Mouse (Mus musculus) cerebellum, adult 18-20 months (tissue): Measurements from ENCODE around the gene Sh3pxd2b.

Experiments used
- DNase-seq, 2 experiments: peaks; one replicate each; pipeline ENCODE4 v3.0.0; 2021

Gene Sh3pxd2b

GRCm38 (mm10) chr11:32347607-32348432, at the start of gene Sh3pxd2b:
Gene Sh3pxd2b, plus strand, starts transcription at chr11:32347820.
- peak; percentile 33 to 61 for DNase-seq

GRCm38 (mm10) chr11:32297866-32298531, 49.6 kb upstream of the Sh3pxd2b start:
- no peak for DNase-seq

- no peak for DNase-seq
Measured at GRCm38 (mm10) chr11:32298532-32298918, 49.1 kb upstream of the Sh3pxd2b start.

GRCm38 (mm10) chr11:32299865-32300264, 47.8 kb upstream of the Sh3pxd2b start, which contains the start of gene Hbq1a:
Gene Hbq1a, plus strand, starts transcription at chr11:32300069.
- peak; percentile 65 to 76 for DNase-seq

DNA sequence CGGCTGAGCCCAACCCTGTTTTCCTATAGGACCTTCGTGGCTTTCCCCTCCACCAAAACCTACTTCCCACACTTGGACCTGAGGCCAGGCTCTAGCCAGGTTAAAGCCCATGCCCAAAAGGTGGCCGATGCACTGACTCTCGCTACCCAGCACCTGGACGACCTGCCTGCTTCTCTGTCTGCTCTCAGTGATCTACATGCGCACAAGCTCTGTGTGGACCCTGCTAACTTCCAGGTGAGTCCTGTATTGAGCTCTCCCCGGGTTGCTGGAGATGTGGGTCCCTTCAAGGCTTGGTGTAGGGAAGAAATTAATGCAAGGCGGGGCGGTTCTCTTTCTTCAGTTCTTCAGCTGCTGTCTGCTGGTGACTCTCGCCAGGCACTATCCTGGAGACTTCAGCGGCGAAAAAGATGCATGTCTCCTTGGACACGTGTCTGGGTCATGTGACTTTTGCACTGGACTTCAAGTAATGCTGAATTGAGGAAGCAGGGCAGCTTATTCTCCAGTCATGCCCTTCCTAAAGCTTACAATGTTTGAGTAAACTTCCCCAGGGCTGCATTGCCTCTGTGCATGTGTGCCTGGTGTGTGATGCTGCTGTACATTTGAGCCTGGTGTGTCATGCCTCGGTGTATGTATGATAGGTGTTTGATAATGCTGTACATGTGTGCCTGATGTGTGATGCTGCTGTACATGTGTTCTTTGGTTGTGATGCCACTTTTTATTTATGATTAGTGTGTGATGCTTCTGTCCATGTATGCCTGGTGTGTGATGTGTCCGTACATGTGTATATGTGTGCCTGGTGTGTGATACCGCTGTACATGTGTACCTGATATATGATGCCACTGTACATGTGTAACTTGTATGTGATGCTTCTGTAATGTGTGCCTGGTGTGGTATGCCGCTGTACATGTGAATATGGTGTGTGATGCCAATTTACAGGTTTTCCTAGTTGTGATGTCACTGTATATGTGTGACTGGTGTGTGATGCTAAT, 47.0 kb upstream of the Sh3pxd2b start:
- DNase-seq: no peak

DNA sequence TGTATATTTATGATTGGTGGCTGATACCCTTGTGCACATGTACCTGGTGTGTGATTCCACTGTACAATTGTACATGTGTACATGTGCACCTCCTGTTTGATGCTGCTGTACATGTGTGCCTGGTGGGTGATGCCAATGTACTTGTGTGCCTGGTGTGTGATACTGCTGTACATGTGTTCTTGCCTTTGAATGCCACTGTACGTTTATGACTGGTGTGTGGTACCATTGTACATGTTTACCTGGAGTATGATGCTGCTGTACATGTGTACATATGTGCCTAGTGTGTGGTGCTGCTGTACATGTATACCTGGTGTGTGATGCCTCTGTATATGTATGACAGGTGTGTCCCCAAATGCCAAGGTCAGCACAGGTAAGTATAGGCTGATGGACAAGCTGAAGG, 46.1 kb upstream of the Sh3pxd2b start:
- no peak for DNase-seq

DNA sequence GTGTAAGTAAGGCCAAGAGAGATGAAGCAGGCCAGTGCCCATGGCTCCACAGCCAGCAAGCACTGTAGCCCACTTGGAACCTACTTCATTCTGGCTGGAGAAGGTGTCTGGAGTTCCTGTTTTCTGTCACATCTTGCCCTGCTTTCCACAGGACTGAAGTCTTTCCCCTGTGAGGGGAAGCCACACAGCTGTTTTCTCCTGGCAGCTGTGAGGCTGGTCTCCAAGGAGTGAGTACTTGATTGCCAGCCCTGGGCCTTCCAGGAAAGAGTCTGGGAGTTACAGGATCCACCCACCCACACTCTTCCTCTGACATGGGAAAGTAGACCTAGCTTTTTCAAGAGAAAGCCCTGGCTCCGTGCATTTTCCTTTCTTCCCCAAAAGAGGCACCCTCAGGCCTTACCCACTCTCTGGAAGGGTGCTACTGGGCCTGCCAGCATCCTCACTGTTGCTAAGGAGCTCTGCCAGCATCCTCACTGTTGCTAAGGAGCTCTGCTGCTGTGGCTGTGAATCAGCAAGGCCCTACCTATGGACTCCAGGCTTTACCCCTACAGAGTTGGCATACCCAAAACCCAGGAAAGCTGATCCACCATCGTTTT, 44.7 kb upstream of the Sh3pxd2b start:
- no peak for DNase-seq

DNA sequence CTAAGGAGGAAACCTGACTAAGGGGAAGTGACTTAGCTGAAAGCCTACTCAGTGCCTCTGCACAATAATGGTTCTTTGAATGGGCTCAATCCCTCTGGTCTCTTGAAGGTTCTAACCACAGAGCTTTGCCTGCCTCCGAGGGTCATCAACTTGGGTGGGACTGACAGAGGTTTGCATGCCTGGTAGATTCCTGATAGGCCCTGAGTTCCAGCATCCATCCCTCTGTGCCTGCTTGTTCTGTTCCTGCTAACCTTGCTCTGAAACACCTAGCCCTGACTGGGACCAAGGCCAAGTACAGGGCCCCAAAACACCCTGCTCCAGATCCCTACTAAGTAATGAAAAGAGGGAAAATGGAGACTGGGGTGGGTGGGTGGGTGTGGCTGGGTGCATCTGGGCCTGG, 44.2 kb upstream of the Sh3pxd2b start:
- no peak for DNase-seq

GRCm38 (mm10) chr11:32307006-32307405, 40.6 kb upstream of the Sh3pxd2b start:
- no peak for DNase-seq

DNA sequence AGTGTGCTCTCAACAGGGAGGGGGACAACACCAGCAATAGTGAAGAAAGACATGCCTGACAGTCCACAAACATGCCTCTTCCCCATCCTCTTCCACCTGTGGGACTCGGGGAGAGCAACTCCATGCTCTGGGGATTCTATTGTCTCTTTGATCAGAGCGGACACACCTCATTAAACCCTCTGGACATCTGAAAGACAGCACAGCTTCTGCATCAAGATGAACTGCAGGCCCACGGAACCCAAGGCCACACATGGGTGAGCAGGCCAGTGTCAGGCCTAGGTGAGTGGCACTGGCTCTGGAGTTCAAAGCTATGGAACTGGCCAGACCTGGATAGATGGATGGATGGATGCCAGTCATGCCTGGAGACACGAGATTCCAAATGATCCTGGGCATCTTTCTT, 38.2 kb upstream of the Sh3pxd2b start:
- no peak for DNase-seq

- no peak for DNase-seq
Measured at GRCm38 (mm10) chr11:32309928-32310327, 37.7 kb upstream of the Sh3pxd2b start.

- DNase-seq: no peak
Measured at GRCm38 (mm10) chr11:32316009-32316408, 31.6 kb upstream of the Sh3pxd2b start.

DNA sequence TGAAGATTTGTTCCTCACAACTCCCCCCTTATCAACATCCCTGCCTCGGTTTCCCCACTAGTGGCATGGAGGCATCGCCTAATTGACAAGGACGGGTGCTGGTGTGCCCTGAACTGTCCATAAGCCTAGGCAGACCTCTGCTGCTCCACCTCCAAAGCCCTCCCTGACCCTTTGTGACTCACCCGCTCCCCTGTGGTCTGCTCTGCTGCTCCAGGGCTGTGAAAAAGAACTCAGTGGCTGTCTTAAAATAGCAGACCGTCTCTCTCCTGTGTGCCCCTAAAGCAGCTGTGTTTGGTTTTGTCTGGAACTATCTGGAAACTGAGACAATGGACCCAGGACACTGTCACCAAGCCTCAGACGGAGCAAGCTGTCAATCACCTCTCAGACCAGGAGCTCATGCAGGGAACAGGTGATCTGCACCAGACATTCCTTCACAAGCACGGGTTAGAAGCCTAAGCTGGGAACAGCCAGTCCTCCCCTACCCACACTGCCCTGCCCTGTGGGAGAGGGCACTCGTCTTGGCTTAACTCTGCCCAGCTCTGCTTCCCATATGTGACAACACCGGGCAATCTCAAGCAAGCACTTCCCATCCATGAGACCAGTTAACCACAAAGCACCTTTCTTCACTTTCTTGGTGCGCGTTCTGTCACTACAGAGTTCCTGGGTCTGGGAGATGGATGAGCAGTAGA, 27.0 kb upstream of the Sh3pxd2b start:
- DNase-seq: no peak

- peak; percentile 35 to 61 for DNase-seq
Measured at GRCm38 (mm10) chr11:32321196-32321565, 26.4 kb upstream of the Sh3pxd2b start.

DNA sequence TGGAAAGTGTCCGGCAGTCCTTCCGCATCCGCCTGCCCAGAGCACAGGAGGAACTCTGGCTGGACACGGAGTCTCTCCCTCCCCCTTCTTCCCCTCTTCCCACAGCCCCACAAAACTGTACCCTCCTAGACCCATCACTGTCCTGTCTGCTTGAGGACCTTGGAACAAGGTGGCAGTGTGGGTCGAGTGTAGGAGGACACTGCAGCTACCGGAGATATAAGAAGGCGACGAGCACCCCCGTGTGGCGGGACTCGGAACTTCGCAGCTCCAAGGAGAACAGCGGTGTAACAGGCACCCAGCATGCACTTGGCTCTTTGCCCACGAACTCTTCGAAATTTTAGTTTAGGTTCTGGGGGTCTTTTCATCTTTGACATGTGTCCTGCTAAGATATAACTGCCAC, 23.0 kb upstream of the Sh3pxd2b start:
- DNase-seq: peak; percentile 78 to 88

- DNase-seq: no peak
Measured at GRCm38 (mm10) chr11:32331075-32331474, 16.5 kb upstream of the Sh3pxd2b start.

- no peak for DNase-seq
Measured at GRCm38 (mm10) chr11:32331861-32332260, 15.8 kb upstream of the Sh3pxd2b start.

DNA sequence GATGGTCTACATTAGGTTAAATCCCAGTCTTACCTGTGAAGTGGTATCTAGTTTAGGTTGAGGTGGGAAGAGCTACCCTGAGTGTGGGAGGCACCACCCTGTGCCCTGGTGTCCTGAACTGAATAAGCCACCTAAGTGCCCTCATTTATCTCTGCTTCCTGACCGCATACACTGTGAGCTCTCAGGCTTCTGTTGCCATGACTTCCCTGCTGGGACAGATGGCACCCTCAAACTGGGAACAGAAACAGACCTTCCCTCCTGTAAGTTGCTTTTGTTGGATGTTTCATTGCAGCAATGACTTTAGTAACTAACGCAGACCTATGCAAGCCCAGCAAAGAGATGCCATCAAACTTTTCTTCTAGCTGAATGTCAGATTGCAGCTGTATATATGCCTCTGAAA, 14.4 kb upstream of the Sh3pxd2b start:
- no peak for DNase-seq

- no peak for DNase-seq
Measured at GRCm38 (mm10) chr11:32336435-32336907, 11.1 kb upstream of the Sh3pxd2b start.

GRCm38 (mm10) chr11:32339131-32339531, 8.5 kb upstream of the Sh3pxd2b start:
- no peak for DNase-seq
